Mouse (Mus musculus) c-Kit-positive CD71-positive TER-119-positive erythroid progenitor cells, embryonic 14.5 days (primary cell): ENCODE measurements around the gene B3gnt2.

Experiments used
- DNase-seq: peaks from one replicate; pipeline ENCODE4 v3.0.0-alpha.2; 2013; ENCODE audit warnings: low spot score

The B3gnt2 gene

GRCm38 (mm10) chr11:22847732-22848648 lies 12.8 kb downstream of the B3gnt2 start:
- no peak for DNase-seq

DNA sequence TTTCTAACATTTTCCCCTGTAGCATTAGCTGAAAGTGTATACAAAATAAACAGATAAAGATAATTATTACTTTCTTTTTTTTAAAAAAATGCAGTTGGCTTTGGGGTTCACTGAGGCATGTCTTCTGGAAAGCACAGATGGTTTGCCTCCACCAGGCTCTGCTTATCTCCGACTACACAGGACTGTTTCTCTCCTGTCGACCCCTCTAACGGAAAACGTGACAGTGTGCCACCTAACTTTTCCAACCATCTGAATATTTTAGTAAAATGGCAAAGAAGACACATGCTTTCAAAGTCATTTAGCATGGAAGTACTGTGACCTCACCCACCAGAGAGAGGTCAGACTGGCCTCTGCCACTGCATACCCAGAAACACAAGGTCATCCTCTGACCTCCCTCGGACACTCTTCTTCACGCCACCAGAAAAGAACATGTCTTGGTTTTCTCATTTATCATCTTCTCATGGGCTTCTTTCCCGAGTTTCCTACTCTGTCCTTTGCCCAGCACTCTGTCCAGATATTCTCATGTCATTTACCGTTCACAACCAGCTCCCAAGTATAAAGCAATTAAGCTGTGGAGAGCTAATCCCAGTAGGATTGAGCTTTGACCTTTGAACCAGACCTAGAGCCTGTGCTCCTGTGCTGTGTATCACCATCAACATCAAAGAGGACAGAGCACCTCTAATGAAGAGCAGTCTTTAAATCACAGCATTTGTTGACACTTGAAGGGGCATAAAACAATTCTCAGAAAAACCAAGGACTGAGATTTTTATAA lies 13.6 kb downstream of the B3gnt2 start:
- no peak for DNase-seq

GRCm38 (mm10) chr11:22846093-22846835 lies 14.5 kb downstream of the B3gnt2 start:
- DNase-seq, result no peak

DNA sequence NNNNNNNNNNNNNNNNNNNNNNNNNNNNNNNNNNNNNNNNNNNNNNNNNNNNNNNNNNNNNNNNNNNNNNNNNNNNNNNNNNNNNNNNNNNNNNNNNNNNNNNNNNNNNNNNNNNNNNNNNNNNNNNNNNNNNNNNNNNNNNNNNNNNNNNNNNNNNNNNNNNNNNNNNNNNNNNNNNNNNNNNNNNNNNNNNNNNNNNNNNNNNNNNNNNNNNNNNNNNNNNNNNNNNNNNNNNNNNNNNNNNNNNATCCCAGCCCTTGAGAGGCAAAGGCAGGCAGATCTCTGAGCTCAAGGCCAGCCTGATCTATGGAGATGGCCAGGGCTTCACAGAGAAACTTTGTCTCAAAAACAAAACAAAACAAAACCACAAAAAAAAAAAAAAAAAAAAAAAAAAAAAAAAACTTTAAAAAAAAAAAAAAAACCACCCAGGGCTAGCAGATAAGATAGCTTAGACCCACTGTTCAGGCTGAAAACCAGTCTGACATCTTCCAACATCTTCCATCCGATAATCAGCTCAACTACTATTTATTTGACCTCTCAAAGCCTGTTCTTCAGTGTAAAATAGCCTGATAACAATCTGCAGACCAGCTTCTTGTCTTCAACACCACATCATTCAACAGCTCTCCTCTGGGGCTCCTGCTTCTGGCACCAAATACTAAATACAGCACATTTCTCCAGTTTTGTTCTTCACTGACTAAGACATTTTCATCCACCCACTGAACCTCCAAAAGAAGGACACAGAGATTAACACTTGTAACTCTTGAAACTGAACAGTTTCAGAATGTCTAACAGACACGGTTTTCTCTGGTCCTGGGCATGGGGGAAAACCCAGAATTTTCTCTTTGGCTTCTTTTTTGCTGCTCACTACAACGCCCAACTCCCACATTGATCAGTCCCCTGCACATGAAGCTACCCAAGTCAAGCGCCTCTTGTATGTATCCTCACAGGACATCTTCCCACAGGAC lies 15.7 kb downstream of the B3gnt2 start:
- no peak for DNase-seq

DNA sequence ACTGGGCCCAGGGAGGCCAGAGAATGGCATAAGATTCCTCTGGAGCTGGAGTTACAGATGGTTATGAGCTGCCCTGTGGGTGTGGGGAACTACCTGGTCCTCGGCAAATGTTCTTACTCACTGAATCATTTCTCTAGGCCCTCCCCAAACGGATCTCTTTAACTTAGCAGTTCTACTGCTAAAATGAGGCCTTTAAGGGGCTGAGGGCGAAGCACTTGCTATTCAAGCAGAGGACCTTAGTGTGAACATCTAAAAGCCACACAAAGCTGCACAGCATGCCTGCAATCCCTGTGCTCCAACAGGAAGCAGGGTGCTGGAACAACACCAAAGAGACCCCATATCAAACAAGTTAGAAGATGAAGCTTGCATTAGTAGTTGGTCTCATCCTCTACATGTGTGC lies 21.3 kb downstream of the B3gnt2 start:
- no peak for DNase-seq

- DNase-seq, result no peak
These were observed 22.4 kb downstream of the B3gnt2 start for GRCm38 (mm10) chr11:22838361-22838760.

GRCm38 (mm10) chr11:22836269-22836668 lies 24.5 kb downstream of the B3gnt2 start:
- DNase-seq, result no peak

DNA sequence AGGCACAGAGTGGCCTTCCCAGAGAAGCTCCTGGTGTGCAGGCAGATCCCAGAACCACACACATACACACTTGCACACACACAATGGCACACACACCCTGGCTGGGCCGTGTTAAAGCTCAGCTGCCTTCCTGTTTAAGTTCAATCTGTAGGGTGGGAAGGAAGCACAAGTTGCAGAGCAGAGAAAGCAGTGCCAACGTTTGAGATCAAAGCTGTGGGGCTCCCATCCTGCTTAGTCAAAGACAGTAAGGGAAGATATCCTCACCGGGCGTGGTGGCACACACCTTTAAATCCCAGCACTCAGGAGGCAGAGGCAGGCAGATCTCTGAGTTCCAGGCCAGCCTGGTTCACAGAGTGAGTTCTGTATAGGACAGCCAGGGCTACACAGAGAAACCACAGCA lies 28.2 kb downstream of the B3gnt2 start:
- no peak for DNase-seq

- no peak for DNase-seq
These were observed 28.8 kb downstream of the B3gnt2 start for GRCm38 (mm10) chr11:22831916-22832315.

DNA sequence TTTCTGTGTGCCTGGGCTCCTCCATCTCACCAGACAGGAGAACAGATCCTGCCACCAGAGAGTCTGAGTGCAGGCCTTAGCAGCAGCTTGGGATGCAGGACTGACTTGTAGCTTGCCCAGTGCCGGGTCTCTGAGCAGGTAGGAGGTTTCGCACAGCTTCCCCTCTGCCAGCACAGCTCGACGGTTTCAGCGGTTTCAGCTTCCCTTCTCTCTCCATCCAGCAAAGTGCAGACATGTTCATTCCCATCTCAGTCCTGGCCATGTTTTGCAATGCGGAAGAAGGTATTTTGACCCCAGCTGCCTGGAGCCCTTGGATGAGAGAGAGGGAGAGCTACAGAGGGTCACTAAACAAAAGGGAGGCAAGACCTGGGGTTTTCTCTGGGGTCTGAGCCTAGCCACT lies 30.1 kb downstream of the B3gnt2 start:
- no peak for DNase-seq

GRCm38 (mm10) chr11:22830179-22830611 lies 30.6 kb downstream of the B3gnt2 start:
- DNase-seq, result no peak

GRCm38 (mm10) chr11:22828988-22829632 lies 31.7 kb downstream of the B3gnt2 start:
- no peak for DNase-seq

DNA sequence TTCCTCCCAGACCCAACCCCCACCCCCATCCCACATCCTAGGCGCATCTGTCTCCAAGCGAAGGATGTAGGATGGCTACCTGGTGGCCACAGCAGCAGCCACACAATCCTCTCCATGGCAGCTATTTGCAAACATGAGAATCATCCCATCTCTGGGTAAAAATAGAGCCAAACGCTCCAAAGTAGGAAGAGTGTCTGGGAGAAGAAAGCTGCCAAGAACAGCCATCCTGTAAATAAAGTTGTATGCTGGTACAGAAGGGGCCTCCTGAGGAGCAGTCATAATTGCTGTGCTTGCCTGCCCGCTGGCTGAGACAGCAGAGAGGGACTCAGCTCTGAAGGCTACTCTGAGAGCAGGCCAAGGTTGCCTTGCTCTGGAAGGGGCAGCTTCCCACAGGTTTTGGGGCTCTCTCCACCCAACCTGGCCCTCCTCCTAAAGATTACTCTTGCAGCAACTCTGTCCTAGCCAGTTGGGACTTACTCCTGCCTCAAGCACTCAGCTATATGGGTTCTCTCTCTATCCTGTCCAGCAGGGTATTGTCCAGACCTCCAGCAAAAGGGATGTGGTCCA lies 33.2 kb downstream of the B3gnt2 start:
- DNase-seq, result no peak

- DNase-seq, result no peak
These were observed 34.1 kb downstream of the B3gnt2 start for GRCm38 (mm10) chr11:22826665-22827064.

DNA sequence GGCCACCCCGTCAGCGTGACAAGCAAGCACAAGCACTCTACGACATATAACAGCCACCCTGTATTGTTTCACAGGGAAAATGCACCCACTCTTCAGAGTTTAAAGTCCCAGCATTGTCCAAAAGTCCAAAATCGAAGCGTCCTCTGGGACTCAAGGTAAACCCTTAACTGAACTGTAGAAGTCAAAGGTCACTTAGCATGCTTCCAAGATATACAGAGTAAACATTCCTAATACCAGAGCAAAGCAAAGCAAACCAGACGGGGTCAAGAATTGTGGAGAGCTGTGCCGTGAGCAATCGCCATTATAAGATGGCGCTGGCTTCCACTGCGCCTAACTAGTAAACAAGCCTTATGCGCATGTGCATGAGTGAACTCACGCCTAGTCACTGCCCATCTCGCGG lies 34.7 kb downstream of the B3gnt2 start:
- no peak for DNase-seq

GRCm38 (mm10) chr11:22825548-22825947 lies 35.2 kb downstream of the B3gnt2 start:
- no peak for DNase-seq

DNA sequence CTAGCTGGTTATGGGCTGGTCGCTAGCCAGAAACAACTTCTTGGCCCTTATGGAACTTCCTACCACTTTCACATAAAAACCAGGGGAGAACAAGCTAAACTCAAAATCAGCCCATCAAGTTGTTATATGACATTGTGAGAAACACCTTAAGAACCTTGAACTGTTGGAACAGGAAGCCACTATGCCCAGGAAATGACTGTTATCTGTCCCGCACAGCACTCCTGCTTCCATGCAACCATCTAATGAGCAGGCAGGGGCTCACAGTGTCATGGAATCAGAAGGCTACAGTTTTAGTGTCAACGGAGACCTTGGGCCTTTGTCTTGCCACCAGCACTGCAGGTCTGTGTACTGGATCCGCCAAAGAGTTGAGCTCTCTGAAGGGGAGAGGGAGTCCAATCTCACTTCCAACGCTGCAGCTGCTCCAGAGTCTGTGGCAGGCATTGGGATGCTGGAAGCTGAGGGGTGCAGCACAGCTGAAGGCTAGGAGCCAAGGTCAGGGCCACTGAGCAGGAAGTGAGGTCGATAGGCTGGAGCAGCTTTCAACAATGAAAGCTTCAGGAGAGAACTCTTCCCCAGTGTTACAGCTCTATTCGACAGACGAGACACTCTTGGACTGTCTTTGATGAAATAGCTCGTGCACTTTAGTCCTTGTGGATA lies 36.6 kb downstream of the B3gnt2 start:
- no peak for DNase-seq

DNA sequence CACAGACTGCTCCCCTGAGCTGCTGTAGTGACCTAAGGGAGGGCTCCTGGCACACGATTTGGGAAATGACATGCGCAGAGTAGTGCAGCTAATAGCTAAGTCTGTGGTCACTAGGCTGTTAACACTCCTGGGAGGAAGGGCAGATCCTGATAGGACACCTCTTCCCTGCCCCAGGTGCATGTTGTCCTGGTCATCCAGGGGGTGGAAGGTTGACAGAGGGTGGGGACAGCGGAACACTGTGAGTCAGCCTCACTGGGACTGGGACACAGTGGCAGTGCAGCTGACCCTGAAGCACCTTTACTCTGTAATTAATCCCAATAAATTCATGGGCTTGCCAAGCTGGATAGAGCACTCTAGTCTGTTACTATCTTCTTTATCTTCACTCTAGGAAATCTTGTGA lies 39.5 kb downstream of the B3gnt2 start:
- no peak for DNase-seq

GRCm38 (mm10) chr11:22818371-22818770 lies 42.4 kb downstream of the B3gnt2 start:
- DNase-seq, result no peak

DNA sequence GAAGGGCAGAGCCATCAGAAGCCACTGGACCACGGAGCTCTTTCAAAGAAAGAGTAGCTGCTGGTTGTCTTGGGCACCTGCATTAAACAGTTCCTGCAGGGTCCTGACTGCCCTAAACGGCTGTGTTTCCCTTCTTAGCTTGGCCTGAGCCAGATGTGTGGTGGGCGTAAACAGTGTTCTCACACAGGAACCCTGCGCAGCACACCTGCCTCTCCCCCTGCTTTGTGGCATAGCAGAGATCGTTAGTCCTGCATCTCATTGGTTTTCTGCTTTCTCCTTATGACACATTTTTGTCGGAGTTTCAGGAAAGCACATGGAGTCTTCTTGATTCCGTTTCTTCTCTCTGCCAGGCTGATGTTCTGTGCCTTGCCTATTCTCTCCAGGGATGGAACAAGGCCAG lies 44.9 kb downstream of the B3gnt2 start:
- no peak for DNase-seq
